Mouse (Mus musculus): ENCODE data around the gene Mboat1. TPM values are rescaled to one million over a fixed set of nuclear protein-coding genes. Genes with fewer than 3 reads are reported as not detected.

Gene Mboat1
- 24.7 and 29.4 TPM in 2 replicates for polyA plus RNA-seq (2015; fragmentation: Nextera tagmentation; extraction: Ambion mirVana)

DNA sequence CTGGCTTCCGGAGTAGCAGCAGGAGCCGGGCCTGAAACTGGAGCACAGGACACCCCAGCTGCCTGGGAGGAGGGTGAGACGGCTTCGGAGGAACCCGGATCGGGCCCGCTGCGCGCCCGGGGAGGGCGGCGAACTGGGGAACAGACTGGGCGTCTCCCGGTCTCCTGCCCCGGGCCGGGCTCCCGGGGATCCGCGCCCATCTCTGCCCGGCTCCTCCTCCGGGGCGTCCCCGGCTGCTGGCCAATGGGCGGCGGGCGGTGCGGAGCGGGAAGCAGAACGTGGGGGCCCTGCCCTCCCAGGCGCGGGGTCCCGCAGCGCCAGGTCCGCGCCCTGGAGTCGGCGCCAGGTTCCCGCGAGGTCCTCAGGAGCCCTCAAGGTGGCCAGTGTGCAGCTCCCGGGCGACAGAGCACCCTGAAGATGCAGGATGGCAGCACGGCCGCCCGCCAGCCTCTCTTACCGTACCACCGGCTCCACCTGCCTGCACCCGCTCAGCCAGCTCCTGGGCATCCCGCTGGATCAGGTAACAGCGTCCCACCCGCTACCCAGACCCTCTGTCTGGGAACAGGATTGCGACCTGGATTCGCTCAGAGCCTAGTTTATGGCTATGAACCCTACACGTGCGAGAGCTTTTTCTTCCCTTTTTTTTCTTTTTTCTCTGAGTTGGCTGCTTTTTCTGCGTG, at the start of gene Mboat1:
Mboat1 (plus strand) TSS at position 247 of the 680 bp plus-strand sequence.
- Histone ChIP-seq H3K4me1 (peaks cover 15% of the 10 kb centered on the region; the same call in 1 of the 2 replicates), H3K27ac (peak within 1 kb of the TSS; percentile 22; the same call in 1 of the 2 replicates), H3K4me3 (peak within 1 kb of the TSS; percentile 56), H3K27me3 (no peaks in the 10 kb centered on the region), H3K36me3 (no peaks in the 10 kb centered on the region), H3K9ac (peak within 1 kb of the TSS; percentile 57), H3K9me3 (no peaks in the 10 kb centered on the region), H3K4me2 (peak within 1 kb of the TSS; percentile 82)
- under 1% methylated on average over 45 of the region's 55 CpGs for WGBS
- peak; percentile 96 for ATAC-seq (ENCODE audit: borderline replicate concordance, extremely low read depth, low FRiP score, low TSS enrichment)

DNA sequence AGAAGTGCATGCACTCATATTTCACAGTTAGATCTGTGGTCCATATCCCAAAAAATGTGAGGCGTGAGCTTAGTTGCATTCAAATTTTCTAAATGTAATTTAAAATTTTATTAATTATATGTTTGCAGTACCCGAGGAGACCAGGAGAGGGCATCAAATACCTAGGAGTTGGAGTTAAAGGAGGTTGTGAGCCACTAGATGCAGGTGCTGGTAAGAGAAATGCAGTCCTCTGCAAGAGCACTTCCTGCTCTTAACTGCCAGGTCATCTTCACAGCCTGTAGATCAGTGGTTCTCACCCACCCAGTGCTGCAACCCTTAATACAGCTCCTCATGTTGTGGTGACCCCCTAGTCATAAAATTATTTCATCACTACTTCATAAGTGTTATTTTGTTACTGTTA, 43.2 kb upstream of the Mboat1 start:
- H3K9me3 ChIP-seq, result no peaks in the 10 kb centered on the region
- ATAC-seq (ENCODE audit: borderline replicate concordance, extremely low read depth, low FRiP score, low TSS enrichment), result no peak
- H3K27ac ChIP-seq, result no peak overlapping the region
- 43% methylated on average over 2 of the region's 2 CpGs for WGBS
- H3K4me1 ChIP-seq, result peaks cover 5% of the 10 kb centered on the region; the same call in 1 of the 2 replicates
- no peak overlapping the region for H3K9ac ChIP-seq
- H3K4me2 ChIP-seq, result no peak overlapping the region
- no peaks in the 10 kb centered on the region for H3K36me3 ChIP-seq
- no peak overlapping the region for H3K4me3 ChIP-seq
- no peaks in the 10 kb centered on the region for H3K27me3 ChIP-seq

- Histone ChIP-seq H3K4me2 (no peak overlapping the region), H3K27me3 (no peaks in the 10 kb centered on the region), H3K4me1 (peaks cover 5% of the 10 kb centered on the region; the same call in 1 of the 2 replicates), H3K9me3 (no peaks in the 10 kb centered on the region), H3K36me3 (no peaks in the 10 kb centered on the region), H3K9ac (no peak overlapping the region), H3K4me3 (no peak overlapping the region), H3K27ac (no peak overlapping the region)
- WGBS, result 61% methylated on average over 4 of the region's 4 CpGs
- 0 out of 2 replicates have a peak, but pooled peaks have one; percentile 14 for ATAC-seq (ENCODE audit: borderline replicate concordance, extremely low read depth, low FRiP score, low TSS enrichment)
Measured at GRCm38 (mm10) chr13:30095851-30096250, 40.4 kb upstream of the Mboat1 start.

DNA sequence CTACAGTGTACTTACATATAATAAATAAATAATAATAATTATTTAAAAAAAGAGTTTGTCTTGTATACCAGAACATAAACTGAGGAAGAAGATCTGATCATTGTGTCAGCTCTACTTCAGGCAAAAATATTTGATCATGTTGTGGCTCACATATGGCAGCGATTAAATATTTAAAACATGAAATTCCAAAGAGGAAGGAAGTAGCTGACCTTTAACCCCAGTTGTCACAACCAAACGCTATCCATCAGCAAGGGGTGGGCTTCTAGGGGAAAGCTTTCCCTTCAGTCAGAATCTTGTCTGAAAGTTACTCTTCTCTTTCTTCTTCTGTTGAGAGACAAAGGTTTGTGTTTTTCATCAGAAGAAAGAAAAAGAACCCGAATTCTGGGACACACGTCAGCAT, 39.8 kb upstream of the Mboat1 start:
- WGBS, result 38% methylated on average over 4 of the region's 4 CpGs
- Histone ChIP-seq H3K4me1 (peaks cover 5% of the 10 kb centered on the region; the same call in 1 of the 2 replicates), H3K27me3 (no peaks in the 10 kb centered on the region), H3K36me3 (no peaks in the 10 kb centered on the region), H3K9ac (no peak overlapping the region), H3K4me3 (no peak overlapping the region), H3K4me2 (no peak overlapping the region), H3K9me3 (no peaks in the 10 kb centered on the region), H3K27ac (no peak overlapping the region)
- no peak for ATAC-seq (ENCODE audit: borderline replicate concordance, extremely low read depth, low FRiP score, low TSS enrichment)

- Histone ChIP-seq H3K27ac (0 out of 2 replicates have a peak overlapping the region, but pooled peaks have one; percentile 15), H3K36me3 (no peaks in the 10 kb centered on the region), H3K9me3 (no peaks in the 10 kb centered on the region), H3K4me1 (no peaks in the 10 kb centered on the region), H3K9ac (no peak overlapping the region), H3K4me2 (no peak overlapping the region), H3K4me3 (no peak overlapping the region), H3K27me3 (no peaks in the 10 kb centered on the region)
- ATAC-seq (ENCODE audit: borderline replicate concordance, extremely low read depth, low FRiP score, low TSS enrichment), result peak; percentile 57; the same call in 1 of the 2 replicates
- 64% methylated on average over 4 of the region's 4 CpGs for WGBS
Measured at GRCm38 (mm10) chr13:30109001-30109600, 27.2 kb upstream of the Mboat1 start.

DNA sequence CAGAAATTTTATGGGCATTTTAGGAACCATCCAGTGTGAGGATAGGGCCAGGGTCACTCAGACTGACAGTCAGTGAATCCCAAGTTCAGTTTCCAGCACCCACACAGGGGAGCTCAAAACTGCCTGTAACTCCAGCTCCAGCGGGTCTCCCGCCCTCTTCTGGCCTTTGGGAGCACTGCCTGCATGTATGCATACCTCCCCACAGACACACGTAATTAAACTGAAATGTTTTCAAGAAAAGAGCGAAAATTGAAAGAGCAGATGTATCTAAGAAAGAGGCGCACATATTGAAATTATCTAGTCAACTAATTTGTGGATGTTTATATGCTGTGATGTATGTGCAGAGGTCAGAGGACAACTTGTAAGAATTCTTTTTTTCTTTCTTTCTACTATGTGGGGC, 20.5 kb upstream of the Mboat1 start:
- Histone ChIP-seq H3K9me3 (no peaks in the 10 kb centered on the region), H3K27me3 (no peaks in the 10 kb centered on the region), H3K27ac (no peak overlapping the region), H3K4me3 (no peak overlapping the region), H3K4me1 (no peaks in the 10 kb centered on the region), H3K36me3 (no peaks in the 10 kb centered on the region), H3K9ac (no peak overlapping the region), H3K4me2 (no peak overlapping the region)
- 81% methylated on average over 5 of the region's 5 CpGs for WGBS
- no peak for ATAC-seq (ENCODE audit: borderline replicate concordance, extremely low read depth, low FRiP score, low TSS enrichment)

- no peaks in the 10 kb centered on the region for H3K36me3 ChIP-seq
- peak overlapping the region; percentile 57 for H3K9ac ChIP-seq
- no peaks in the 10 kb centered on the region for H3K9me3 ChIP-seq
- ATAC-seq (ENCODE audit: borderline replicate concordance, extremely low read depth, low FRiP score, low TSS enrichment), result no peak
- 29% methylated on average over 13 of the region's 13 CpGs for WGBS
- H3K4me3 ChIP-seq, result peak overlapping the region; percentile 56
- H3K4me2 ChIP-seq, result peak overlapping the region; percentile 82
- H3K27ac ChIP-seq, result no peak overlapping the region
- no peaks in the 10 kb centered on the region for H3K27me3 ChIP-seq
- H3K4me1 ChIP-seq, result peaks cover 15% of the 10 kb centered on the region; the same call in 1 of the 2 replicates
Measured at GRCm38 (mm10) chr13:30136923-30137629, 787 bp downstream of the Mboat1 start.

- no peaks in the 10 kb centered on the region for H3K9me3 ChIP-seq
- H3K4me1 ChIP-seq, result peaks cover 15% of the 10 kb centered on the region; the same call in 1 of the 2 replicates
- H3K9ac ChIP-seq, result no peak overlapping the region
- H3K4me3 ChIP-seq, result peak overlapping the region; percentile 56
- WGBS, result 62% methylated on average over 6 of the region's 6 CpGs
- no peaks in the 10 kb centered on the region for H3K27me3 ChIP-seq
- peak overlapping the region; percentile 82 for H3K4me2 ChIP-seq
- no peak for ATAC-seq (ENCODE audit: borderline replicate concordance, extremely low read depth, low FRiP score, low TSS enrichment)
- no peak overlapping the region; the same call in 1 of the 2 replicates for H3K27ac ChIP-seq
- no peaks in the 10 kb centered on the region for H3K36me3 ChIP-seq
Measured at GRCm38 (mm10) chr13:30137951-30138350, 1.7 kb downstream of the Mboat1 start.

- WGBS, result 83% methylated on average over 5 of the region's 5 CpGs
- H3K4me3 ChIP-seq, result no peak overlapping the region
- no peak overlapping the region for H3K4me2 ChIP-seq
- ATAC-seq (ENCODE audit: borderline replicate concordance, extremely low read depth, low FRiP score, low TSS enrichment), result no peak
- no peaks in the 10 kb centered on the region for H3K9me3 ChIP-seq
- H3K27ac ChIP-seq, result no peak overlapping the region
- H3K27me3 ChIP-seq, result no peaks in the 10 kb centered on the region
- no peaks in the 10 kb centered on the region for H3K36me3 ChIP-seq
- peaks cover 15% of the 10 kb centered on the region; the same call in 1 of the 2 replicates for H3K4me1 ChIP-seq
- H3K9ac ChIP-seq, result no peak overlapping the region
Measured at GRCm38 (mm10) chr13:30140149-30140548, 3.9 kb downstream of the Mboat1 start.

GRCm38 (mm10) chr13:30140646-30141045, 4.4 kb downstream of the Mboat1 start:
- H3K9me3 ChIP-seq, result no peaks in the 10 kb centered on the region
- 72% methylated on average over 12 of the region's 12 CpGs for WGBS
- no peak for ATAC-seq (ENCODE audit: borderline replicate concordance, extremely low read depth, low FRiP score, low TSS enrichment)
- H3K4me2 ChIP-seq, result no peak overlapping the region
- no peak overlapping the region for H3K27ac ChIP-seq
- H3K27me3 ChIP-seq, result no peaks in the 10 kb centered on the region
- H3K9ac ChIP-seq, result no peak overlapping the region
- H3K36me3 ChIP-seq, result no peaks in the 10 kb centered on the region
- H3K4me3 ChIP-seq, result no peak overlapping the region
- peaks cover 15% of the 10 kb centered on the region; the same call in 1 of the 2 replicates for H3K4me1 ChIP-seq

DNA sequence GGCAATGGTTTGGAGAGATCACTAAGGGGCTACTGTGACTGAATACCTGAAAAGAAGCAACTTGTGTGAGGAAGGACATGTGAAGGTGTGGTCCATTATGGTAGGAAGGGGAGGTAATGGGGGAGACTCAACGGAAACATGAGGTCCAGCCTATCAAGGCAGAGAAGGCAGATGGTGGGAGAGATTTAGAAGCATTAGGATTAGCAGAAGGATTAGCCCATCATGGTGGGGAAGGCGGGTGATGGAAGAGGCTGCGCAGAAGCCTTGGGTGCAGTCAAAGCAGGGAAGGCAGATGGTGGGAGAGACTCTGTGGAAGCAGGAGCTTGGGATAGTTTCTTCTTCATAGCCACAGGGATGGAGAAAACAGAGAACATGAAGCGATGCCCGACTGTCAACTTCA, 5.7 kb downstream of the Mboat1 start:
- ATAC-seq (ENCODE audit: borderline replicate concordance, extremely low read depth, low FRiP score, low TSS enrichment), result no peak
- H3K36me3 ChIP-seq, result no peaks in the 10 kb centered on the region
- H3K27ac ChIP-seq, result no peak overlapping the region
- peaks cover 11% of the 10 kb centered on the region; the same call in 1 of the 2 replicates for H3K4me1 ChIP-seq
- H3K9me3 ChIP-seq, result no peaks in the 10 kb centered on the region
- no peak overlapping the region for H3K4me3 ChIP-seq
- 95% methylated on average over 5 of the region's 5 CpGs for WGBS
- H3K27me3 ChIP-seq, result no peaks in the 10 kb centered on the region
- H3K9ac ChIP-seq, result no peak overlapping the region
- no peak overlapping the region for H3K4me2 ChIP-seq
